18 mouse cellular contexts compared by ENCODE assay signal in the genomic region with DNA sequence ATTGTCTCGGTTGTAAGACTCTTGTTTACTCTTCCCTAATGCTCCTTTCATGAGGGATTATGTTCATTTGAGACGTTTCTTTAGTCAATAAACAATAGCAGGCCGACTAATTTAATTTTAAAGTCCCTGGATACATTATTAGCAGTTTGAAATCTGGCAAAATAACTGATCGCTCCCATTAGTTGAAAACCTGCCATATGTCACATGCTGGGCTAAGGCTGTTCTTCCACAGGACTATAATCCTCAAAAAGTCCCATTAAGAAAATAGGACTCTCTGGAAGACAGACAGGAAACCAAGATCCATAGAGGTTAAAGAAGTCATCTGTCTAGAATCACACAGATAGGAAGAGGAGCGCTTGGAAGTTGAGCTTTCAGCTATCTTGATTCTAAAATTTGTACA.
"Had no signal": no experiment of that assay in that cellular context is flagged by ENCODE, and none has a peak within 500 bp of the region (broad histone marks: within the 10 kb centered on the region; RNA-seq: fewer than 3 reads in every experiment).

No protein-coding gene starts in this region.

- H3K4me1 ChIP-seq: limb, embryonic 12.5 days; limb, embryonic 15.5 days; midbrain, embryonic 13.5 days had no signal

- H3K9me3 ChIP-seq: limb, embryonic 12.5 days; limb, embryonic 15.5 days; midbrain, embryonic 13.5 days had no signal

- H3K36me3 ChIP-seq: limb, embryonic 12.5 days; limb, embryonic 15.5 days; midbrain, embryonic 13.5 days had no signal

- H3K27ac ChIP-seq: limb, embryonic 12.5 days; limb, embryonic 15.5 days; liver, embryonic 14.5 days; macrophage; midbrain, embryonic 13.5 days; stomach, postnatal 0 days had no signal

- H3K4me3 ChIP-seq: limb, embryonic 12.5 days; limb, embryonic 15.5 days; midbrain, embryonic 13.5 days had no signal

- H3K9ac ChIP-seq: limb, embryonic 12.5 days; limb, embryonic 15.5 days; liver, embryonic 14.5 days; liver, postnatal 0 days; lung, embryonic 14.5 days; midbrain, embryonic 13.5 days had no signal

- ATAC-seq: liver, postnatal 0 days; lung, postnatal 0 days; midbrain, embryonic 16.5 days had no signal

- H3K4me2 ChIP-seq: limb, embryonic 12.5 days; limb, embryonic 15.5 days; liver, embryonic 11.5 days; lung, embryonic 14.5 days; midbrain, embryonic 13.5 days had no signal

- H3K27me3 ChIP-seq: limb, embryonic 12.5 days; limb, embryonic 15.5 days; midbrain, embryonic 13.5 days had no signal

- DNase-seq: kidney, adult 9 months; kidney, postnatal 14 days; kidney, postnatal 4 days; left cerebral cortex, postnatal 4 days; liver, postnatal 0 days; lung, embryonic 14.5 days; thymus, adult 2 months; thymus, postnatal 14 days; thymus, postnatal 4 days had no signal
